In genomic region chr11:106770195-106770974, GRCm38 (mm10) we compare ENCODE assay signal across 11 mouse cellular contexts. TPM values are rescaled to one million over a fixed set of nuclear protein-coding genes. Genes with fewer than 3 reads are reported as not detected.
DNase-seq lines count a peak whose midpoint lies in the region; ATAC-seq and TF ChIP-seq lines count a peak whose summit lies in the region.
"Had no signal": no experiment of that assay in that cellular context is flagged by ENCODE, and none has a peak within 500 bp of the region (broad histone marks: within the 10 kb centered on the region; RNA-seq: fewer than 3 reads in every experiment).

No protein-coding gene starts in this region.

- no peak overlapping the region for H3K9ac ChIP-seq in kidney, postnatal 0 days (ENCODE audit: low read depth, low read length)
- no peak overlapping the region for H3K9ac ChIP-seq in neural tube, embryonic 15.5 days (replicated peaks)
- H3K9ac ChIP-seq: midbrain, embryonic 12.5 days had no signal

- WGBS in kidney, postnatal 0 days = 93% methylated on average over 9 of the region's 9 CpGs
- 97% methylated on average over 9 of the region's 9 CpGs for whole genome bisulfite sequencing in neural tube, embryonic 15.5 days

- TF ChIP-seq CTCF in kidney, postnatal 0 days (IDR thresholded peaks at IDR 0.05; ENCODE audit: low read depth) = peak; percentile 75

- peaks cover 59% of the 10 kb centered on the region for H3K36me3 ChIP-seq in kidney, postnatal 0 days (ENCODE audit: insufficient read depth, low read length)
- peaks cover 76% of the 10 kb centered on the region for H3K36me3 ChIP-seq in neural tube, embryonic 15.5 days

- DNase-seq in kidney, postnatal 0 days (ENCODE audit: low spot score) = no peak
- no peak for DNase-seq in kidney, adult 9 months
- peak; percentile 80 for DNase-seq in CD4-positive, CD25-positive, alpha-beta regulatory T cell, adult 2 months (ENCODE audit: low read depth, low spot score)
- DNase-seq in T-cell, adult 2 months (ENCODE audit: low spot score) = peak; percentile 56
- DNase-seq in ovary, postnatal 10 days (ENCODE audit: low spot score) = no peak
- no peak for DNase-seq in layer of hippocampus, adult 18-20 months (ENCODE audit: low spot score in 2 of 2)

- no peak overlapping the region for H3K27ac ChIP-seq in kidney, postnatal 0 days
- no peak overlapping the region for H3K27ac ChIP-seq in neural tube, embryonic 15.5 days (replicated peaks)
- H3K27ac ChIP-seq: forebrain, embryonic 10.5 days; midbrain, embryonic 12.5 days had no signal

- no peak for ATAC-seq in kidney, postnatal 0 days (replicated peaks; ENCODE audit: low FRiP score, low read depth)
- ATAC-seq in megakaryocyte progenitor cell, adult 5-6 weeks (replicated peaks; ENCODE audit: poor library complexity) = peak; percentile 87
- ATAC-seq in neural tube, embryonic 15.5 days (ENCODE audit: low FRiP score) = no peak
- ATAC-seq: hindbrain, embryonic 16.5 days had no signal

- peaks cover 4% of the 10 kb centered on the region; the same call in 1 of the 2 replicates for H3K9me3 ChIP-seq in kidney, postnatal 0 days (replicated peaks; ENCODE audit: low read length)
- 0 out of 2 replicates have a peak, but pooled peaks cover 4% of the 10 kb centered on the region for H3K9me3 ChIP-seq in neural tube, embryonic 15.5 days (replicated peaks)

- no peaks in the 10 kb centered on the region for H3K27me3 ChIP-seq in kidney, postnatal 0 days (ENCODE audit: insufficient read depth, low read length)
- no peaks in the 10 kb centered on the region for H3K27me3 ChIP-seq in neural tube, embryonic 15.5 days (replicated peaks)
- H3K27me3 ChIP-seq: midbrain, embryonic 12.5 days had no signal

- H3K4me2 ChIP-seq in kidney, postnatal 0 days (ENCODE audit: low read length) = no peak overlapping the region
- no peak overlapping the region for H3K4me2 ChIP-seq in neural tube, embryonic 15.5 days
- H3K4me2 ChIP-seq: midbrain, embryonic 12.5 days had no signal

- H3K4me1 ChIP-seq in kidney, postnatal 0 days (replicated peaks; ENCODE audit: insufficient read depth, low read length) = no peaks in the 10 kb centered on the region
- H3K4me1 ChIP-seq in neural tube, embryonic 15.5 days = no peaks in the 10 kb centered on the region
- H3K4me1 ChIP-seq: forebrain, embryonic 10.5 days; midbrain, embryonic 12.5 days had no signal

- H3K4me3 ChIP-seq in kidney, postnatal 0 days (replicated peaks; ENCODE audit: low read depth, low read length) = no peak overlapping the region
- H3K4me3 ChIP-seq in neural tube, embryonic 15.5 days (replicated peaks) = no peak overlapping the region
- H3K4me3 ChIP-seq: forebrain, embryonic 10.5 days; midbrain, embryonic 12.5 days had no signal

RNA-seq across cellular contexts. Expression of gene Polg2, which starts 9.0 kb away (rescaled TPM):
- 11.1 and 11.9 TPM in 2 replicates for polyA plus RNA-seq in kidney, postnatal 0 days (2015; fragmentation: Nextera tagmentation; extraction: Ambion mirVana)
- total RNA-seq in megakaryocyte progenitor cell, adult 5-6 weeks (2015) = 12.4 and 13.3 TPM in 2 replicates
- 7.2 and 13.5 TPM in 2 replicates for total RNA-seq in megakaryocyte progenitor cell, adult 5-6 weeks (2017)
- 9.1 and 11.5 TPM in 2 replicates for polyA plus RNA-seq in neural tube, embryonic 15.5 days (2015; fragmentation: Nextera tagmentation; extraction: Ambion mirVana)
- total RNA-seq in layer of hippocampus, adult 18-20 months (2021) = 1 to 10 TPM; 4.0 to 4.9 TPM

RNA-seq across cellular contexts. Expression of gene Ddx5, which starts 18.6 kb away (rescaled TPM):
- polyA plus RNA-seq in kidney, postnatal 0 days (2015; fragmentation: Nextera tagmentation; extraction: Ambion mirVana) = 297 and 309 TPM in 2 replicates
- total RNA-seq in megakaryocyte progenitor cell, adult 5-6 weeks (2015) = 850 and 903 TPM in 2 replicates
- 1,040 and 1,207 TPM in 2 replicates for total RNA-seq in megakaryocyte progenitor cell, adult 5-6 weeks (2017)
- polyA plus RNA-seq in neural tube, embryonic 15.5 days (2015; fragmentation: Nextera tagmentation; extraction: Ambion mirVana) = 337 and 338 TPM in 2 replicates
- total RNA-seq in layer of hippocampus, adult 18-20 months (2021) = 100 to 1,000 TPM; 768 to 775 TPM

RNA-seq across cellular contexts. Expression of gene Cep95, which starts 18.7 kb away (rescaled TPM):
- polyA plus RNA-seq in kidney, postnatal 0 days (2015; fragmentation: Nextera tagmentation; extraction: Ambion mirVana) = 12.7 and 13.8 TPM in 2 replicates
- total RNA-seq in megakaryocyte progenitor cell, adult 5-6 weeks (2015) = 16.9 and 22.0 TPM in 2 replicates
- 15.6 and 21.3 TPM in 2 replicates for total RNA-seq in megakaryocyte progenitor cell, adult 5-6 weeks (2017)
- 15.1 and 16.3 TPM in 2 replicates for polyA plus RNA-seq in neural tube, embryonic 15.5 days (2015; fragmentation: Nextera tagmentation; extraction: Ambion mirVana)
- 10 to 100 TPM; 10.3 to 10.7 TPM for total RNA-seq in layer of hippocampus, adult 18-20 months (2021)

RNA-seq across cellular contexts. Expression of gene Milr1, which starts 19.4 kb away (rescaled TPM):
- polyA plus RNA-seq in kidney, postnatal 0 days (2015; fragmentation: Nextera tagmentation; extraction: Ambion mirVana) = 0.78 and 0.89 TPM in 2 replicates
- total RNA-seq in megakaryocyte progenitor cell, adult 5-6 weeks (2015) = 63.1 and 96.7 TPM in 2 replicates
- total RNA-seq in megakaryocyte progenitor cell, adult 5-6 weeks (2017) = 82.0 and 96.2 TPM in 2 replicates
- 0.46 and 3.5 TPM in 2 replicates for polyA plus RNA-seq in neural tube, embryonic 15.5 days (2015; fragmentation: Nextera tagmentation; extraction: Ambion mirVana)
- under 1 TPM in 1 of 2 experiments, not detected in 1; 0.20 TPM for total RNA-seq in layer of hippocampus, adult 18-20 months (2021)

RNA-seq across cellular contexts. Expression of gene Pecam1, which starts 20.0 kb away (rescaled TPM):
- polyA plus RNA-seq in kidney, postnatal 0 days (2015; fragmentation: Nextera tagmentation; extraction: Ambion mirVana) = 54.1 and 55.0 TPM in 2 replicates
- total RNA-seq in megakaryocyte progenitor cell, adult 5-6 weeks (2015) = 55.0 and 57.0 TPM in 2 replicates
- 38.6 and 43.8 TPM in 2 replicates for total RNA-seq in megakaryocyte progenitor cell, adult 5-6 weeks (2017)
- polyA plus RNA-seq in neural tube, embryonic 15.5 days (2015; fragmentation: Nextera tagmentation; extraction: Ambion mirVana) = 14.4 and 27.3 TPM in 2 replicates
- total RNA-seq in layer of hippocampus, adult 18-20 months (2021) = 10 to 100 TPM; 14.3 to 15.8 TPM

Comparison
In these comparisons a context has a peak if more than half of its experiments do, and no peak if none do; other contexts are left out.
1. DNase-seq: peak in CD4-positive, CD25-positive, alpha-beta regulatory T cell, adult 2 months (single experiment) and T-cell, adult 2 months (single experiment); none in kidney, postnatal 0 days (single experiment), kidney, adult 9 months (single experiment), ovary, postnatal 10 days (single experiment) and layer of hippocampus, adult 18-20 months (0 of 2).